Mouse (Mus musculus): Measurements from ENCODE around the gene Nprl2. TPM values are rescaled to one million over a fixed set of nuclear protein-coding genes. Genes with fewer than 3 reads are reported as not detected.
A peak's percentile ranks its signal among the peaks of the same experiment; 100 is the strongest.

Gene Nprl2
- polyA plus RNA-seq, 1 experiment from 2014 or later, result 32.4 TPM

DNA sequence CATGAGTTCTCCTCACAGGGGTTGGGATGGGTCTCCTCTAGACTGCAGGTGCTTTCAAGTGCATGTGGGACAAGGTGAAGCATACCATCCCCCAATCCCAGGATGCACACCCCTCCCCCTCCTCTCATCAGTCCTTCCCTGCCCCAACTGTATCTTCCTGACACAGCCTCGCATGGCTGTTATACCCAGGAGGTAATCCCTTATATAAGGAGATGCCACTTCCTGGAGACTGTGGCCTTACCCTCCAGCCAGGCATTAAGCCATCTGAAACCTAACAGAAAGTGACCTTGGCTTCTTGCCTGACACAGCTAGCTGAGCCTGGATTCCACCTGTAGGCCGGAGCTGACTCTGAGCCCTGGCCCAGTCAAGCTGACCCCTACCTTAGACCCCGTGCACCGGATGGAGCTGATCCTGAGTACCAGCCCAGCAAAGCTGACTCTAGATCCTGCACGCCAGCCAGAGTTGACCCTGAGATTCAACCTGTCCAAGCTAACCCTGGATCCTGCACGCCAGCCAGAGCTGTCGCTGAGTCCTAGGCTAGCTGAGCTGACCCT is 40.6 kb downstream of the Nprl2 start:
- Histone ChIP-seq H3K4me2 (ENCODE audit: low read depth, low read length) (no peak overlapping the region), H3K27me3 (ENCODE audit: control insufficient read depth, insufficient read depth, low read length) (no peaks in the 10 kb centered on the region), H3K9me3 (replicated peaks; ENCODE audit: control insufficient read depth, low read length) (no peaks in the 10 kb centered on the region), H3K4me1 (ENCODE audit: control insufficient read depth, insufficient read depth, low read length) (peaks cover 17% of the 10 kb centered on the region), H3K36me3 (ENCODE audit: control insufficient read depth, insufficient read depth) (peaks cover 3% of the 10 kb centered on the region; the same call in 1 of the 2 replicates), H3K4me3 (ENCODE audit: low read length) (no peak overlapping the region), H3K27ac (ENCODE audit: low read length) (no peak overlapping the region), H3K9ac (ENCODE audit: low read length) (no peak overlapping the region)
- ATAC-seq (replicated peaks; ENCODE audit: extremely low read depth, insufficient read depth, low FRiP score), result no peak
- 92% methylated on average over 7 of the region's 7 CpGs for WGBS

DNA sequence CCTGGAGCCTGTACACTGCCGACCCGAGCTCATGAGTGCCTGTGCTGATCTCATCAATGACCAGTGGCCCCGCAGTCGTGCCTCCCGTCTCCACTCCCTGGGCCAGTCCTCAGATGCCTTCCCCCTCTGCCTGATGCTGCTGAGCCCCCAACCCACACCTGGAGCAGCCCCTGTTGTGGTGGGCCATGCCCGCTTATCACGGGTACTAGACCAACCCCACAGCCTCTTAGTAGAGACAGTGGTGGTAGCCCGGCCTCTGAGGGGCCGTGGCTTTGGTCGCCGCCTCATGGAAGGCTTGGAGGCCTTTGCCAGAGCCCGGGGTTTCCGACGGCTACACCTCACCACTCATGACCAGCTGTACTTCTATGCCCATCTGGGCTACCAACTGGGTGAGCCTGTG is 41.1 kb downstream of the Nprl2 start:
- no peak overlapping the region for H3K4me2 ChIP-seq (ENCODE audit: low read depth, low read length)
- ATAC-seq (replicated peaks; ENCODE audit: extremely low read depth, insufficient read depth, low FRiP score), result no peak
- H3K4me3 ChIP-seq (ENCODE audit: low read length), result no peak overlapping the region
- H3K27ac ChIP-seq (ENCODE audit: low read length), result no peak overlapping the region
- peaks cover 3% of the 10 kb centered on the region; the same call in 1 of the 2 replicates for H3K36me3 ChIP-seq (ENCODE audit: control insufficient read depth, insufficient read depth)
- peaks cover 18% of the 10 kb centered on the region for H3K4me1 ChIP-seq (ENCODE audit: control insufficient read depth, insufficient read depth, low read length)
- H3K9me3 ChIP-seq (replicated peaks; ENCODE audit: control insufficient read depth, low read length), result no peaks in the 10 kb centered on the region
- 89% methylated on average over 14 of the region's 14 CpGs for WGBS
- H3K9ac ChIP-seq (ENCODE audit: low read length), result no peak overlapping the region
- no peaks in the 10 kb centered on the region for H3K27me3 ChIP-seq (ENCODE audit: control insufficient read depth, insufficient read depth, low read length)

DNA sequence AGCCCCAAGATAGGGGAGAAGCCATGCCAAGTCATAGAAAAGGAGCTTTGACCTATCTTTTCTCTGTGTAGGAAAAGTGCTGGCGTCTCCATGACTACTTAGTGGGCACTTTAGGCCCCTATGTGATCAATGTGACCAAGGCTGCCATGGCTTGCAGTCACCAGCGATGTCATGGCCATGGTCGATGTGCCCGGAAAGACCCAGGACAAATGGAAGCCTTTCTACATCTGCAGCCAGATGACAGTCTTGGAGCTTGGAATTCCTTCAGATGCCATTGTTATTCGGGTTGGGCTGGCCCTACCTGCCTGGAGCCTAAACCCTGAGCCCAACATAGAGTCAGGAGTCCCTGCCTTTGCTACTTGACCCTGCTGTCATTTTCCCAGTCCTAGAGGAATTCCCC is 44.5 kb downstream of the Nprl2 start:
- no peaks in the 10 kb centered on the region for H3K27me3 ChIP-seq (ENCODE audit: control insufficient read depth, insufficient read depth, low read length)
- H3K4me3 ChIP-seq (ENCODE audit: low read length), result no peak overlapping the region
- 85% methylated on average over 5 of the region's 5 CpGs for WGBS
- H3K4me1 ChIP-seq (ENCODE audit: control insufficient read depth, insufficient read depth, low read length), result peaks cover 40% of the 10 kb centered on the region
- ATAC-seq (replicated peaks; ENCODE audit: extremely low read depth, insufficient read depth, low FRiP score), result no peak
- H3K27ac ChIP-seq (ENCODE audit: low read length), result no peak overlapping the region
- H3K4me2 ChIP-seq (ENCODE audit: low read depth, low read length), result no peak overlapping the region
- H3K9ac ChIP-seq (ENCODE audit: low read length), result no peak overlapping the region
- H3K36me3 ChIP-seq (ENCODE audit: control insufficient read depth, insufficient read depth), result peaks cover 11% of the 10 kb centered on the region
- H3K9me3 ChIP-seq (replicated peaks; ENCODE audit: control insufficient read depth, low read length), result no peaks in the 10 kb centered on the region

DNA sequence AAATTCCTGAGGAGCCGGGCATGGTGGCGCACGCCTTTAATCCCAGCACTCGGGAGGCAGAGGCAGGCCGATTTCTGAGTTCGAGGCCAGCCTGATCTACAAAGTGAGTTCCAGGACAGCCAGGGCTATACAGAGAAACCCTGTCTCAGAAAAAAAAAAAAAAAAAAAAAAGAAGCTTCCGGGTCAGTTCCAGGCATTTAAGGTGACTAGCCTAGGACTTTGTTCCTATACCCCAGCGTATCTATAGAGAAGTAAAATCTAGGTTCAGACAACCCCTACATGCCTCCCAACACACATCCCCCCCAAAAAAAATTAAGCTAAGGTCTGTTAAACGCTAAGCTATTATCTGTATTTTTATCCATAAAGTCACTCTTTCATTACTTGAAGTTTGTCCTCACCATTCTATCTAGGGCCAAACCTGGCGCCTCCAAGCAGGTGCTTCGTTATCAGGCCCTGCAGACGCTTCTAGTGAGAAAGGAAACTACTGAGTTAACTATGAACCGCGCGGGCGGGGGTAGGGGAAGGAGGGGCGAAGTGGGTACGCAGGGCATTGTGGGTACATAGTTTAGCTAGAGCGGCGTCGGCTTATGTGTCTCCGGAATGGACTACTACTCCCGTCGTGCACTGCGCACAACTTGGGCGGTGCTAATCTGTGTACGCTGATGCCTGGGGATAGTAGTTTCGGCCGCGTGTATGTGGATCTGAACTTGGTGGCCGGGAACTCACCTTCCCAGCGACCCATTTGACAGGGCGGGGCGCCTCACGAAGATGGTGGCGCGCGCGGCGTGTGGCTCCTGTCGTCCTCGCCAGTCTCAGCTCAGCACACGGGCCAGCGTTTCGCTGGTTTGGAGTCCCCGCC is 45.2 kb downstream of the Nprl2 start, which contains the start of gene Ifrd2:
Gene Ifrd2, plus strand, starts transcription at position 669 of the 859 bp plus-strand sequence.
- Histone ChIP-seq H3K9me3 (replicated peaks; ENCODE audit: control insufficient read depth, low read length) (no peaks in the 10 kb centered on the region), H3K4me3 (ENCODE audit: low read length) (peak within 1 kb of the TSS; percentile 69), H3K36me3 (ENCODE audit: control insufficient read depth, insufficient read depth) (peaks cover 18% of the 10 kb centered on the region), H3K4me2 (ENCODE audit: low read depth, low read length) (peak within 1 kb of the TSS; percentile 69), H3K9ac (ENCODE audit: low read length) (peak within 1 kb of the TSS; percentile 75), H3K27me3 (ENCODE audit: control insufficient read depth, insufficient read depth, low read length) (no peaks in the 10 kb centered on the region), H3K27ac (ENCODE audit: low read length) (peak within 1 kb of the TSS; percentile 62), H3K4me1 (ENCODE audit: control insufficient read depth, insufficient read depth, low read length) (peaks cover 36% of the 10 kb centered on the region)
- 10% methylated on average over 46 of the region's 46 CpGs for WGBS
- peak; percentile 96 for ATAC-seq (replicated peaks; ENCODE audit: extremely low read depth, insufficient read depth, low FRiP score)

DNA sequence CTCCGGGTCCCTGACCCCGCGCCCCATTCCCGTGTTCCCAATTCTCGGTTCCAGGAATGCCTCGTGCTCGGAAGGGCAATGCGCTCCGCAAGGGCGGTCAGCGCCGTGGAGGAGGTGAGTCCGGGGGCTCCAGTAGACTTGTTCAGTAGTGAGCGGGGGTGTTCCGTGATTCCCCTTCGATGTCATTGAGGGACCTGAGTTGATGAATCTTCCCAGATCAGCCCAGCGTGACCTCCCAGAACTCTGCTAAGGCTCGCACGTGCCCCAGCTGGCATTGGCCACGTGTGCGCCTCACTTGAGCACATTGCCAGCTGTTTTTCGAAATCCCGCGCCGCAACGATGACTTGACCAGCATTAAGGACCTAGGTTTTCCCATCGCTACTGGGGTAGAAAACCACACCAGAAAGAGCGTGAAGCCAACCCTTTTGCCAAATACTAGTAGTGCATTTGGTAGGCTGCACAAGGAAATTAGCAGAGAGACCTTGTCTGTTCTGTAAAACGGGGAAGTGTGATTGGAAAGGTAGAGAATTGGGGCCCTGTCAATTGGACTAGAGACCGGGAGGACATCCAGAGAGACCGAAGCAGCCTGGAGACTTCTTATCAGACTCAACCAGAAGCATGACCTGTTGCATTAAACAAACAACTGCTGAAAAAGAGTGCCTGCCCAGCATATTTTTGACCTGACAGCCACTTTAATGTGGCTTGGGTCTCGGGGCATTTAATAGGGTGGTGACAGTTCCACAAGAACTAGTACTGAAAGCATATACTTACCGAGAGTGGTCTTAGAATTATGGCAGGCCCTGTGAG is 46.0 kb downstream of the Nprl2 start:
- Histone ChIP-seq H3K9me3 (replicated peaks; ENCODE audit: control insufficient read depth, low read length) (no peaks in the 10 kb centered on the region), H3K4me2 (ENCODE audit: low read depth, low read length) (peak overlapping the region; percentile 69), H3K9ac (ENCODE audit: low read length) (peak overlapping the region; percentile 75), H3K27ac (ENCODE audit: low read length) (peak overlapping the region; percentile 62), H3K27me3 (ENCODE audit: control insufficient read depth, insufficient read depth, low read length) (no peaks in the 10 kb centered on the region), H3K4me1 (ENCODE audit: control insufficient read depth, insufficient read depth, low read length) (peaks cover 44% of the 10 kb centered on the region), H3K4me3 (ENCODE audit: low read length) (peak overlapping the region; percentile 69), H3K36me3 (ENCODE audit: control insufficient read depth, insufficient read depth) (peaks cover 20% of the 10 kb centered on the region)
- ATAC-seq (replicated peaks; ENCODE audit: extremely low read depth, insufficient read depth, low FRiP score), result no peak; the same call in 1 of the 2 replicates
- WGBS, result under 1% methylated on average over 33 of the region's 33 CpGs

DNA sequence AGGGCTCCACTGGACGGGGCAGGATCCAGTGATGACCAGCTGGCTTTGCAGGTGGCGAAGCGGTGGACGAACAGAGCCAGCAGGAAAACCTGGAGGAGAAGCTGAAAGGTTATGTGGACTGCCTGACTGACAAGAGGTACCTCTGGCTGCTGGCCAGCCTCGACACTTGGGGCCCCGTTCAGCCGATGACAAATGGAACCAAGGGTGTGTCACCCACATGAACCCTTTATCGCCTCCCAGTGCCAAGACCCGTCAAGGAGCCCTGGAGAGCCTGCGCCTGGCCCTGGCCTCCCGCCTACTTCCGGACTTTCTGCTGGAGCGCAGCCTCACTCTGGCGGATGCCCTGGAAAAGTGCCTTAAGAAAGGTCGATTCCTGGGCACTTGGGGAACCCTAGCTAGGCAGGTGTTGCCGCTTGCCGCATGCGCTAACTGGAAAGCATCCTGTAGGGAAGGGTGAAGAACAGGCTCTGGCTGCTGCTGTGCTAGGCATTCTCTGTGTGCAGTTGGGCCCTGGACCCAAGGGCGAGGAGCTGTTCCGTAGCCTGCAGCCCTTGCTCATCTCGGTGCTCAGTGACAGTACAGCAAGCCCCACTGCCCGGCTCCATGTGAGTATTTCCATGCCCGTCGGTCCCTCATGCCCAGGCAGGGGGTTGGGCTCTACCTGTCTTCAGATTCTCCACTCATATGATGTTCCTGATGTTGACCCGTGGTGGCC is 48.2 kb downstream of the Nprl2 start:
- H3K9ac ChIP-seq (ENCODE audit: low read length), result peak overlapping the region; percentile 51
- peak overlapping the region; percentile 44 for H3K4me2 ChIP-seq (ENCODE audit: low read depth, low read length)
- no peaks in the 10 kb centered on the region for H3K27me3 ChIP-seq (ENCODE audit: control insufficient read depth, insufficient read depth, low read length)
- WGBS, result 62% methylated on average over 25 of the region's 25 CpGs
- peaks cover 58% of the 10 kb centered on the region for H3K4me1 ChIP-seq (ENCODE audit: control insufficient read depth, insufficient read depth, low read length)
- H3K27ac ChIP-seq (ENCODE audit: low read length), result peak overlapping the region; percentile 73
- H3K4me3 ChIP-seq (ENCODE audit: low read length), result peak overlapping the region; percentile 12; the same call in 1 of the 2 replicates
- peaks cover 28% of the 10 kb centered on the region for H3K36me3 ChIP-seq (ENCODE audit: control insufficient read depth, insufficient read depth)
- H3K9me3 ChIP-seq (replicated peaks; ENCODE audit: control insufficient read depth, low read length), result no peaks in the 10 kb centered on the region
- no peak for ATAC-seq (replicated peaks; ENCODE audit: extremely low read depth, insufficient read depth, low FRiP score)

DNA sequence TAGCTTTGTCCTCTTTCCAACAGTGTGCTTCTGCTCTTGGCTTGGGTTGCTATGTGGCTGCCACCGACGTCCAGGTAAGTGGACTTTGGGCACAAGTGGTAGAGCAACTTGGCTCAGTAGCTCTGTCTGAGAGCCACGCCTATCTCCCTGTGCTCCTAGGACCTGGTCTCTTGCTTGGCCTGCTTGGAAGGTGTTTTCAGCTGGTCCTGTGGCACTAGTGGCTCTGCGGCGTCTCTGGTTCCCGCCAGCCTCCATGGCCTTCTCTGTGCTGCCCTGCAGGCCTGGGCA is 48.7 kb downstream of the Nprl2 start:
- no peak overlapping the region; the same call in 1 of the 2 replicates for H3K27ac ChIP-seq (ENCODE audit: low read length)
- no peak overlapping the region for H3K9ac ChIP-seq (ENCODE audit: low read length)
- H3K9me3 ChIP-seq (replicated peaks; ENCODE audit: control insufficient read depth, low read length), result no peaks in the 10 kb centered on the region
- ATAC-seq (replicated peaks; ENCODE audit: extremely low read depth, insufficient read depth, low FRiP score), result no peak
- WGBS, result 89% methylated on average over 6 of the region's 6 CpGs
- H3K4me1 ChIP-seq (ENCODE audit: control insufficient read depth, insufficient read depth, low read length), result peaks cover 58% of the 10 kb centered on the region
- no peaks in the 10 kb centered on the region for H3K27me3 ChIP-seq (ENCODE audit: control insufficient read depth, insufficient read depth, low read length)
- H3K36me3 ChIP-seq (ENCODE audit: control insufficient read depth, insufficient read depth), result peaks cover 28% of the 10 kb centered on the region
- H3K4me2 ChIP-seq (ENCODE audit: low read depth, low read length), result peak overlapping the region; percentile 44; the same call in 1 of the 2 replicates
- H3K4me3 ChIP-seq (ENCODE audit: low read length), result no peak overlapping the region

DNA sequence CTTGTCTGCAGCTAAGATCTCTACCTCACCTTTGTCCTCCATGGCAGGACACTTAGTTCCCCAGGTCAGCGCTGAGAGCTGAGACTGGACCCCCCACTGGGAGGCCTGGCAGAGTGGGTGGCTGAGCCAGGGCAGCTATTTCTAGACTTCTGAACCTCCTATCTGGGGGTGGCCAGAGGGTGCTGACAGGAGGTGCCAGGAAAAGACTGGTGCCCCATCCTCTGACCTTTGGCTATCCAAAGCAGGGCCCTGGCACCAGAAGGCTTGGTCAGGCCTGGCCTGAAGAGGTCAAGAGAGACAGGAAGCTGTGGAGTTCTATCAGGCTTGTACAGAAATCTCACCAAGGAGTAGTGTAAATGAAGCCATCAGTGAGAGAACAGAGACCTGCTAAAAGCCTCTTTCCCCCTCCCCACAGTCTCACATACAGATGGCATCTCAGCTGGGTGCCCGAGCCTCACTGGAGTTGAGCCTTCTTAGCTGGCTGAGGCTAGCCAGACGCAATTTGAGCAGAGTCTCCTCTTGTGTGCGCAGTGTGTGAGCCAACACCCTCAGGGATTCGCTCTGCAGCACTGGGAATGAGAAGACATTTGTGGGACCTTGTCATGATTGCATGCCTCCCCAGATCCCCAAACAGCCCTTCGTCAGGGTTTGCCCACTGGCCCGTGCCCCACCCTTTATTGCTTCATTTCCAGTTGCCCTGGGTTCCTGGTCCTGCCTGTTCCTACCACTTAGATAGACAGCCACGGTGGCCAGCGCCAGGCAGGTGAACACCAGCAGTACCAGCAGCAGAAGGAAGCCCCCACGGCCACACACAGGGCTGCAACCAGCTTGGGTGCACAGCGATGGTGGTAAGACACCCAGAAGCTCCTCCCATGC is 51.3 kb downstream of the Nprl2 start:
- Histone ChIP-seq H3K27ac (ENCODE audit: low read length) (peak overlapping the region; percentile 87), H3K27me3 (ENCODE audit: control insufficient read depth, insufficient read depth, low read length) (no peaks in the 10 kb centered on the region), H3K4me3 (ENCODE audit: low read length) (no peak overlapping the region), H3K4me2 (ENCODE audit: low read depth, low read length) (peak overlapping the region; percentile 9; the same call in 1 of the 2 replicates), H3K9me3 (replicated peaks; ENCODE audit: control insufficient read depth, low read length) (no peaks in the 10 kb centered on the region), H3K36me3 (ENCODE audit: control insufficient read depth, insufficient read depth) (peaks cover 28% of the 10 kb centered on the region), H3K4me1 (ENCODE audit: control insufficient read depth, insufficient read depth, low read length) (peaks cover 62% of the 10 kb centered on the region), H3K9ac (ENCODE audit: low read length) (peak overlapping the region; percentile 50)
- 0 out of 2 replicates have a peak, but pooled peaks have one; percentile 24 for ATAC-seq (replicated peaks; ENCODE audit: extremely low read depth, insufficient read depth, low FRiP score)
- WGBS, result 75% methylated on average over 11 of the region's 11 CpGs

Data from heart, embryonic 16.5 days (tissue).